Mouse (Mus musculus) hindbrain, embryonic 13.5 days (tissue): ENCODE measurements at regions not wholly inside any gene's neighbourhood (a gene's known extent, or its start where the extent isn't known, plus 50 kb on each side); places are given as distances from the start of the nearest gene placed in this dataset.
A peak's percentile ranks its signal among the peaks of the same experiment; 100 is the strongest.
"Not testable (repeated sequence)": the region's sequence is repeated elsewhere in the genome, so short reads cannot be mapped to it uniquely, and the experiment has no call there.

Experiments
- ATAC-seq: fragments of 200-750 bp; cut with Nextera tagmentation; 2 replicates; pipeline ENCODE4 v1.8.0; 2017; ENCODE audit warnings: moderate TSS enrichment; ENCODE audit not compliant: low FRiP score
- H3K27ac ChIP-seq: fragments of 300-500 bp; sonication (generic); 2 replicates; pipeline ENCODE4 v1.5.1; 2015; ENCODE audit warnings: inconsistent platforms, mild to moderate bottlenecking, moderate library complexity
- H3K27me3 ChIP-seq: fragments of 300-500 bp; sonication (generic); 2 replicates; pipeline ENCODE4 v1.6.1; 2015; ENCODE audit warnings: mild to moderate bottlenecking, inconsistent platforms
- H3K36me3 ChIP-seq: fragments of 300-500 bp; sonication (generic); 2 replicates; pipeline ENCODE4 v1.6.1; 2015; ENCODE audit warnings: mild to moderate bottlenecking, inconsistent platforms
- H3K4me1 ChIP-seq: fragments of 300-500 bp; sonication (generic); replicated peaks from 2 replicates; pipeline ENCODE4 v1.6.1; 2015; ENCODE audit warnings: inconsistent platforms
- H3K4me2 ChIP-seq: fragments of 300-500 bp; sonication (generic); 2 replicates; pipeline ENCODE4 v1.6.1; 2015; ENCODE audit warnings: inconsistent platforms, mild to moderate bottlenecking, moderate library complexity
- H3K4me3 ChIP-seq: fragments of 300-500 bp; sonication (generic); 2 replicates; pipeline ENCODE4 v1.5.1; 2015; ENCODE audit warnings: mild to moderate bottlenecking, inconsistent platforms
- H3K9ac ChIP-seq: fragments of 300-500 bp; sonication (generic); 2 replicates; pipeline ENCODE4 v1.6.1; 2015; ENCODE audit warnings: mild to moderate bottlenecking, inconsistent platforms
- H3K9me3 ChIP-seq: fragments of 300-500 bp; sonication (generic); 2 replicates; pipeline ENCODE4 v1.6.1; 2016; ENCODE audit warnings: inconsistent platforms
- WGBS: fragments of 180-500 bp; shearing (Covaris S2); methylation state at CpG from one replicate; pipeline ENCODE4 v1.1.7; 2015; 5-methylcytosine and 5-hydroxymethylcytosine counted together

DNA sequence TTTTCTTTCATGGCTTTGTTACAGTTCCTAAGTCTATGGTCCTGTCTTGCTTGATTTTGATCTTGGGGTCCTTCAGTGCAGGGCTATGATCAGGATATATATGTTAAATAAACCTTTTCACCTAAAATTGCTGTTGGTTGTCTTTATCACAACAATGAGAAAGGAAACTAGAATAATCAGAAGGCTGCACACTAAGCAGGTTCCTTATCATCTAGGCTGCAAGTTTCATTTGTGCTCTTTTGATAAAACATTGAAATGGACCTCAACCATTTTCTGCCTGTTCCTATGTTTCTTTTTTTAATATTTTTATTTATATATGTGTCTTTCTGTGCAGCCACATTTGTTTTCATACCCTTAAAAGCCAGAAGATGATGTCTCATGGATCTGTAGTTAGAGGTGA lies 137.3 kb upstream of the 1700008P02Rik start:
- ATAC-seq = no peak
- no peak overlapping the region for H3K4me3 ChIP-seq
- H3K4me1 ChIP-seq = no peaks in the 10 kb centered on the region
- H3K27me3 ChIP-seq = no peaks in the 10 kb centered on the region
- no peak overlapping the region for H3K27ac ChIP-seq
- H3K4me2 ChIP-seq = no peak overlapping the region
- no peaks in the 10 kb centered on the region for H3K36me3 ChIP-seq
- H3K9ac ChIP-seq = no peak overlapping the region
- no peaks in the 10 kb centered on the region for H3K9me3 ChIP-seq

GRCm38 (mm10) chr3:6750746-6751145 lies 130.5 kb upstream of the 1700008P02Rik start:
- 85% methylated on average over 6 of the region's 6 CpGs for WGBS
- not testable (repeated sequence) for H3K9ac ChIP-seq, H3K27ac ChIP-seq, H3K27me3 ChIP-seq, ATAC-seq, H3K9me3 ChIP-seq, H3K4me2 ChIP-seq, H3K4me3 ChIP-seq, H3K4me1 ChIP-seq, H3K36me3 ChIP-seq

DNA sequence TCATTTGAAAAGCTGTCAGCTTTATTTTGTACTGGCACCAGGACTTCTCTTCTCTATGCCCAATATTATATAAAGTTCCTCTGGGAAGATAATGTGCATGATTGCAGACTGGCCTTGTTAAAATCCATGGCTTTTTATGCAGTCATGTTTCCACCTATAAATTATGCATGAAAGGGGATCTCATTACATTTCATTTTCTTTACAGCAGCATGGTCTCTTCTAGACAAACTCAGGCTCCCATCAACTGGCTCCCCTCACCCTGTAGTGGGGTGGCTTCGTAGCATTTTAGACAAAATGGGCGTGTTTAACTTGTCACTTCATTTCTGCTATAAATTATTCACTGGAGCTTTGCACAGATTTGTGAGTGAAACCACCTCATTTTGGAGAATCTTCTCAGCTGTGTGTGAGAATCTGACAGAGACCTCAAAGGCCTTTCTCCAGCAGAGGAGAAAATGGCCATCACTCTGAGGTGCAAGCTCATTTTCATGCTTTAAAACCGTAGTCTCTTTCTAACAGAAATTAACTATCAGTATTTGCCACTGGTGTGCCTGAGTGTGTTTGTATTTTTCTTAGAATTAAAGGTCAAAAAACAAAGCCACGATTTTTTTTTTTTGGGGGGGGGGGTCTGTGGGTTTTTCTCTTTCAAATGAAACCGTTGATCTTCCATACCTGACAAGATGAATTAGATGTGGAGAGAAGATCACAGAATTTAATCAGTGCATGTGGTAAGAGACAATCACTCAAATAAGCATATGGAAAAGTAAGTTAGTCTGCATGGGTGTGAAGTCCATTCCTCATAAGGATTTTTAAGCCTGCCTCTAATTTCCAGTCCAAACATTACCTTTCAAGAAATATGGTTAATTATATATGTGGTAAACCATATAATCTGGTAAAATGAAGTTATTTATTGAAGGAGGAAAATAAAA lies 111.4 kb upstream of the 1700008P02Rik start:
- ATAC-seq = peak; percentile 66; the same call in 1 of the 2 replicates
- 32% methylated on average over 5 of the region's 5 CpGs for whole genome bisulfite sequencing
- Histone ChIP-seq H3K4me3 (no peak overlapping the region), H3K4me2 (no peak overlapping the region), H3K9ac (no peak overlapping the region), H3K36me3 (no peaks in the 10 kb centered on the region), H3K4me1 (peaks cover 6% of the 10 kb centered on the region; the same call in 1 of the 2 replicates), H3K27me3 (no peaks in the 10 kb centered on the region), H3K27ac (0 out of 2 replicates have a peak overlapping the region, but pooled peaks have one; percentile 1), H3K9me3 (no peaks in the 10 kb centered on the region)

DNA sequence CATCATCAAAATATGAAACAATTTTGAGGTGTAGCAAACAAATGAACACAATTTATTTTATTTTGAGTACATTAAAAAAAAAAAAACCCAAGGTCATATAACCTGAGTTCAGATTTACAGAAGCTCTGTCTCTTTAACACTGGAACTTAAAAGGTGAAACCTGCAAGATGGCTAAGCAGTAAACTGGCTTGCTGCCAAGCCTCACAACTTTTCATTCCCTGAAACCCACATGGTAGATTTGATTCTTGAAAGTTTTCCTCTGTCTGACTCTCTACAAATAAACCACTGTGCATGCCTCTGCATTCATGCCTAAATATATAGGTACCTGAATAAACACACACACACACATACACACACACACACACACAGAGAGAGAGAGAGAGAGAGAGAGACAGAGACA lies 109.8 kb upstream of the 1700008P02Rik start:
- no peak for ATAC-seq
- Histone ChIP-seq H3K4me3 (no peak overlapping the region), H3K4me1 (peaks cover 6% of the 10 kb centered on the region; the same call in 1 of the 2 replicates), H3K27me3 (no peaks in the 10 kb centered on the region), H3K9ac (no peak overlapping the region), H3K9me3 (no peaks in the 10 kb centered on the region), H3K36me3 (no peaks in the 10 kb centered on the region), H3K27ac (no peak overlapping the region), H3K4me2 (no peak overlapping the region)

DNA sequence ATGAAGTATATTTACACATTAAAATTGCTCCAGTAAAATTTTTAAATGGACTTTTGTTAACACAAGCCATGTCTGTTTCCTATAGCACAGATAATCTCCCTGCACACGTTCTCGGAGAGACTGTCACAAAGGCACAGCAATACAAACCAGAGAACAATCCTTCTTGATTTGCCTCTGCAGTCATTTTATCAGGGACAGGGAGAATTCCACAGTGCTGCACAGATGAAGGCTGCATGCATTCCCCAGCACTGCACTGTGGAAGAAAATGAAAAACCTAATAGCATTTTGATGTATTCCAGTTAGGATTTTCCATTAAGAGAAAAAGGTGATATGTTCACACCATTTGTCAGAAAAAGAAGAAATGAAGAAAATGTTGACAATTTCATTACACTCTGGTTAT lies 63.4 kb upstream of the 1700008P02Rik start:
- ATAC-seq = peak; percentile 59; the same call in 1 of the 2 replicates
- H3K27me3 ChIP-seq = no peaks in the 10 kb centered on the region
- H3K36me3 ChIP-seq = no peaks in the 10 kb centered on the region

GRCm38 (mm10) chr3:6681411-6681810 lies 61.2 kb upstream of the 1700008P02Rik start:
- Histone ChIP-seq H3K27ac (no peak overlapping the region), H3K4me1 (no peaks in the 10 kb centered on the region), H3K4me2 (no peak overlapping the region), H3K36me3 (no peaks in the 10 kb centered on the region), H3K9me3 (no peaks in the 10 kb centered on the region), H3K27me3 (no peaks in the 10 kb centered on the region), H3K9ac (no peak overlapping the region), H3K4me3 (no peak overlapping the region)
- ATAC-seq = no peak
- WGBS = 74% methylated on average over 2 of the region's 2 CpGs

More for the DNA sequence above, 63.4 kb upstream of the 1700008P02Rik start:
- Histone ChIP-seq H3K9me3 (no peaks in the 10 kb centered on the region), H3K4me2 (no peak overlapping the region), H3K4me1 (no peaks in the 10 kb centered on the region), H3K4me3 (no peak overlapping the region), H3K27ac (peak overlapping the region; percentile 69; the same call in 1 of the 2 replicates), H3K9ac (no peak overlapping the region)
- 47% methylated on average over 2 of the region's 2 CpGs for WGBS

GRCm38 (mm10) chr3:6676382-6676781 lies 56.1 kb upstream of the 1700008P02Rik start:
- no peaks in the 10 kb centered on the region for H3K9me3 ChIP-seq
- no peaks in the 10 kb centered on the region for H3K4me1 ChIP-seq
- H3K36me3 ChIP-seq = no peaks in the 10 kb centered on the region
- 83% methylated on average over 4 of the region's 4 CpGs for WGBS
- H3K4me2 ChIP-seq = no peak overlapping the region
- H3K9ac ChIP-seq = no peak overlapping the region
- no peaks in the 10 kb centered on the region for H3K27me3 ChIP-seq
- H3K27ac ChIP-seq = peak overlapping the region; percentile 48; the same call in 1 of the 2 replicates
- H3K4me3 ChIP-seq = no peak overlapping the region
- ATAC-seq = no peak

DNA sequence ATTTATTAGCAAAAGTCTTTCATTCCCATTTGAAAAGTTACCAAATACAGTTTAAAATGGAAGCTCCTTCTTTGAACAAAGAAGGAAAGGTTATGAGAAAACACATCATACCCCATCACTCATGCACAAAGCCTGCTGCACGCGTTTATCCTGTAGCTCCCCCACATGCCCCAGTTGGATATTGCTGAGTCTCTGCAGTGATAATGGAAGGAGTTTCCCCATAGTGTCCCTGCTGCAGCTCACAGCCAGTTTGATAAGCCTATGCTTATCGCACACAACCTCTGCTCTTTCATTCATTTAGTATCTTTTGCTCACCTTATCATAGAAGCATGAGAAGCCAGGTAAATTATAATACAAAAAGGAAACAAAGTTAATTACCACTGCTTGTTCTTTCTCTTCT lies 55.1 kb upstream of the 1700008P02Rik start:
- no peak overlapping the region for H3K9ac ChIP-seq
- H3K27me3 ChIP-seq = no peaks in the 10 kb centered on the region
- no peaks in the 10 kb centered on the region for H3K9me3 ChIP-seq
- no peak overlapping the region for H3K4me2 ChIP-seq
- no peaks in the 10 kb centered on the region for H3K36me3 ChIP-seq
- no peaks in the 10 kb centered on the region for H3K4me1 ChIP-seq
- WGBS = 46% methylated on average over 3 of the region's 3 CpGs
- H3K27ac ChIP-seq = peak overlapping the region; percentile 31; the same call in 1 of the 2 replicates
- ATAC-seq = peak; percentile 88
- H3K4me3 ChIP-seq = no peak overlapping the region
